Mouse (Mus musculus): ENCODE measurements at regions not wholly inside any gene's neighbourhood (a gene's known extent, or its start where the extent isn't known, plus 50 kb on each side); places are given as distances from the start of the nearest gene placed in this dataset.
A peak's percentile ranks its signal among the peaks of the same experiment; 100 is the strongest.

GRCm38 (mm10) chr14:76917139-76917929, 119.2 kb upstream of the Ccdc122 start:
- DNase-seq = peak in 1 of 2 experiments; percentile 31

GRCm38 (mm10) chr14:76913850-76914249, 122.7 kb upstream of the Ccdc122 start:
- peak in 1 of 2 experiments; percentile 25 for DNase-seq

GRCm38 (mm10) chr14:76912301-76913001, 124.1 kb upstream of the Ccdc122 start:
- DNase-seq = peak; percentile 32 to 56

- DNase-seq = peak; percentile 13 to 18
Observed at GRCm38 (mm10) chr14:76911271-76911670, 125.3 kb upstream of the Ccdc122 start.

GRCm38 (mm10) chr14:76910186-76910585, 126.4 kb upstream of the Ccdc122 start:
- DNase-seq = no peak

GRCm38 (mm10) chr14:76907941-76908340, 128.6 kb upstream of the Ccdc122 start:
- DNase-seq = peak; percentile 21 to 37

GRCm38 (mm10) chr14:76902962-76903757, 133.4 kb upstream of the Ccdc122 start:
- DNase-seq = no peak

GRCm38 (mm10) chr14:76901490-76901889, 135.1 kb upstream of the Ccdc122 start:
- DNase-seq = no peak

- peak in 1 of 2 experiments; percentile 19 for DNase-seq
Observed at GRCm38 (mm10) chr14:76899331-76899730, 137.2 kb upstream of the Ccdc122 start.

GRCm38 (mm10) chr14:76887708-76888107, 148.9 kb upstream of the Ccdc122 start:
- DNase-seq = no peak

- no peak for DNase-seq
Observed at GRCm38 (mm10) chr14:76887201-76887600, 149.4 kb upstream of the Ccdc122 start.

- DNase-seq = peak in 1 of 2 experiments; percentile 25
Observed at GRCm38 (mm10) chr14:76883231-76883651, 153.3 kb upstream of the Ccdc122 start.

GRCm38 (mm10) chr14:76882711-76883171, 153.8 kb upstream of the Ccdc122 start:
- DNase-seq = peak; percentile 82 to 87

- no peak for DNase-seq
Observed at GRCm38 (mm10) chr14:76880851-76881250, 155.7 kb upstream of the Ccdc122 start.

- no peak for DNase-seq
Observed at GRCm38 (mm10) chr14:76877306-76877705, 159.3 kb upstream of the Ccdc122 start.

- DNase-seq = peak; percentile 61 to 87
Observed at GRCm38 (mm10) chr14:76876015-76876414, 160.6 kb upstream of the Ccdc122 start.

- no peak for DNase-seq
Observed at GRCm38 (mm10) chr14:76875266-76875900, 161.2 kb upstream of the Ccdc122 start.

- DNase-seq = no peak
Observed at GRCm38 (mm10) chr14:76874542-76875265, 161.9 kb upstream of the Ccdc122 start.

- DNase-seq = no peak
Observed at GRCm38 (mm10) chr14:76873684-76874083, 162.9 kb upstream of the Ccdc122 start.

- no peak for DNase-seq
Observed at GRCm38 (mm10) chr14:76872976-76873375, 163.6 kb upstream of the Ccdc122 start.

- no peak for DNase-seq
Observed at GRCm38 (mm10) chr14:76872510-76872909, 164.1 kb upstream of the Ccdc122 start.
